Mouse (Mus musculus): ENCODE measurements around the gene Rasgrp2. TPM values are rescaled to one million over a fixed set of nuclear protein-coding genes. Genes with fewer than 3 reads are reported as not detected.

Rasgrp2 gene
- polyA plus RNA-seq, 1 experiment from 2014 or later: 130 TPM

DNA sequence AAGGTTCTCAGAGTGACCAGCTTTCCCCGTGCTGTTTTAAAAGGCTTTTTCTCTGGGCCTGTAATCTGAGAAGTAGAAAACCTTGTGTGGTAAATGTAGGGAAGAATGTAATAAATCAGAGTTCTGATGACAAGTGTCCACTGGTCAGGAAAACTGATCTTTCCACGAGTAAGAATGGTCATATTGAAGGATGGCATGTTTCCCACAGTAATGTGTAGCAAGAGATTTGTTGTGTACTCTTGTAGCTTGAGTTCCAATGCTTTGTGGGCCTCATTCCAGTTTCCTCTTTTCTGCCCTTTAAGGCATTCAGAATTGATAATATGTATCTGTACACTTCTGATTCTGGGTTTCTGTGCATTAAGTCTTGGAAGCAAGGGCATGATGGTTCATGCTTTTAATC lies 34.3 kb upstream of the Rasgrp2 start:
- peak overlapping the region; percentile 97 for H3K4me2 ChIP-seq (ENCODE audit: low read depth, low read length)
- peaks cover 3% of the 10 kb centered on the region; the same call in 1 of the 2 replicates for H3K27me3 ChIP-seq (ENCODE audit: control insufficient read depth, insufficient read depth, low read length)
- peak overlapping the region; percentile 99 for H3K9ac ChIP-seq (replicated peaks; ENCODE audit: low read depth, low read length)
- H3K27ac ChIP-seq (ENCODE audit: low read depth, low read length): no peak overlapping the region
- no peaks in the 10 kb centered on the region for H3K9me3 ChIP-seq (ENCODE audit: control insufficient read depth, low read length)
- ATAC-seq (ENCODE audit: low read depth): no peak
- peaks cover 17% of the 10 kb centered on the region for H3K4me1 ChIP-seq (ENCODE audit: control insufficient read depth, insufficient read depth, low read length)
- 2% methylated on average over 2 of the region's 2 CpGs for WGBS
- peak overlapping the region; percentile 100 for H3K4me3 ChIP-seq (ENCODE audit: low read depth, low read length)
- H3K36me3 ChIP-seq (ENCODE audit: control insufficient read depth, insufficient read depth, low read length): peaks cover 46% of the 10 kb centered on the region

DNA sequence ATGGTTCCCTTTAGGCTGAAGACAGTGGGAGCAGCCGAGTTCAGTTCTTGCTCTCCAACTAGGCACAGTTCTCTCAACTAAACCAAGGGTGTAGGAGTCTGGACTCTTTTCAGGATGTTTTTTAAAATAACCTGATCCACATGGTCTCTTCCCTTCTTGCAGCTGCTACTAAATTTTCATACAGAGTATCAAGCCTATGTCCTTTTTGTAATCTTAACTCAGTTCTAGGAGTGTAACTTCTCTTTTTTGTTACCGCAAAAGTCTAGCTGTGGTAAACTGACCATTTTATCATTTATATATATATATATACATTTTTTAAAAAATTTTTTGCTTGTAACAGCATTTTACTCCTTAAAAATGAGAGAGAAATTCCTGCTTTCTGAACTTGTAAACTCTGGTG lies 29.0 kb upstream of the Rasgrp2 start:
- Histone ChIP-seq H3K9me3 (ENCODE audit: control insufficient read depth, low read length) (no peaks in the 10 kb centered on the region), H3K9ac (replicated peaks; ENCODE audit: low read depth, low read length) (no peak overlapping the region), H3K4me1 (ENCODE audit: control insufficient read depth, insufficient read depth, low read length) (peaks cover 6% of the 10 kb centered on the region), H3K4me2 (ENCODE audit: low read depth, low read length) (no peak overlapping the region), H3K27ac (ENCODE audit: low read depth, low read length) (no peak overlapping the region), H3K27me3 (ENCODE audit: control insufficient read depth, insufficient read depth, low read length) (no peaks in the 10 kb centered on the region), H3K4me3 (ENCODE audit: low read depth, low read length) (no peak overlapping the region), H3K36me3 (ENCODE audit: control insufficient read depth, insufficient read depth, low read length) (peaks cover 94% of the 10 kb centered on the region)
- WGBS: 91% methylated on average over 2 of the region's 2 CpGs
- ATAC-seq (ENCODE audit: low read depth): no peak

DNA sequence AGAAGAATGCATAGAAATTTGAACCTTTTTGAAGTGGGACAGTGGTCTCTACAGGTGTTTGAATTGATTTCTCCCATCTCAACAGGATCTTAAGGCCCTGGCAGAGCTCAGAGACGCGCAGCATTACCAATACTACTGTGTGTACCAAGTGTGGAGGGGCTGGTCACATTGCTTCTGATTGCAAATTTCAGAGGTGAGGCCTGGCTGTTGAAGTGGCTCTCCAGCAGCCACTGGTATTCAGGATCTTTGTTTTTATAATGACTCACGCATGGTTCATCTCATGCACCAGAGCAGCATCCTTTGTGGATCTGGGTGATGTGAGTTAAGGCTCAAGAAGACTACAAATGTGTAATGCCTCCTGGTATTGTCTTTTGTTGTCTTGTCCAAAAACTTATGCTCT lies 26.7 kb upstream of the Rasgrp2 start:
- no peak for ATAC-seq (ENCODE audit: low read depth)
- Histone ChIP-seq H3K9ac (replicated peaks; ENCODE audit: low read depth, low read length) (no peak overlapping the region), H3K27ac (ENCODE audit: low read depth, low read length) (no peak overlapping the region), H3K9me3 (ENCODE audit: control insufficient read depth, low read length) (no peaks in the 10 kb centered on the region), H3K4me3 (ENCODE audit: low read depth, low read length) (no peak overlapping the region), H3K4me1 (ENCODE audit: control insufficient read depth, insufficient read depth, low read length) (no peaks in the 10 kb centered on the region), H3K4me2 (ENCODE audit: low read depth, low read length) (no peak overlapping the region), H3K27me3 (ENCODE audit: control insufficient read depth, insufficient read depth, low read length) (no peaks in the 10 kb centered on the region), H3K36me3 (ENCODE audit: control insufficient read depth, insufficient read depth, low read length) (peaks cover 96% of the 10 kb centered on the region)
- 100% methylated on average over 3 of the region's 3 CpGs for WGBS

DNA sequence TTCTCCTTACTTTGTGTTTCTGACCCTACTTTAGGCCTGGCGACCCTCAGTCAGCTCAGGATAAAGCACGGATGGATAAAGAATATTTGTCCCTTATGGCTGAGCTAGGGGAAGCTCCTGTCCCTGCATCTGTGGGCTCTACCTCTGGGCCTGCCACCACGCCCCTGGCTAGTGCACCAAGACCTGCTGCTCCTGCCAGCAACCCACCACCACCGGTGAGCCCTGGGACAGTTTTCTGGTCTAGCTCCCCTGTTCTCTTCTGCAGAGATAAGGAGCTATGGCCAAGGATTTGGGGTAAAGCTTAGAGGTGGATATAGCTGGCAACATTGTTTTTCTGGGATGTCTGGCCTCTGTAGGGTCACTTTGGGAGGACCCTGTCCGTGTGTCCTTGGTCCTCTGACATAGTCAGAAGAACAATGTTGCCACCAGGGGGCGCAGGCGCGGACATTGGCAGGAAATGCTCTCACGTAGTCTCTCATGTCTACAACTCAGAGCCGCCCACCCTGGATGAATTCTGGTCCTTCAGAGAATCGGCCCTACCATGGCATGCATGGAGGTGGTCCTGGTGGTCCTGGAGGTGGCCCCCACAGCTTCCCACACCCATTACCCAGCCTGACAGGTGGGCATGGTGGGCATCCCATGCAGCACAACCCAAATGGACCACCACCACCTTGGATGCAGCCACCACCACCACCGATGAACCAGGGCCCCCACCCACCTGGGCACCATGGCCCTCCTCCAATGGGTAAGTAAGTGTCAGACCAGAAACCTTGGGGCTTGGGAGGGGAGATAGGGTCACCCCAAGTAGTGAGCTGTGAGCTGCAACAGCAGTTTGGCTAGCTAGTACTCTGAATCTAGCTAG lies 25.4 kb upstream of the Rasgrp2 start:
- ATAC-seq (ENCODE audit: low read depth): peak; percentile 45; the same call in 1 of the 2 replicates
- 73% methylated on average over 12 of the region's 12 CpGs for WGBS
- H3K27ac ChIP-seq (ENCODE audit: low read depth, low read length): no peak overlapping the region
- no peak overlapping the region for H3K9ac ChIP-seq (replicated peaks; ENCODE audit: low read depth, low read length)
- H3K9me3 ChIP-seq (ENCODE audit: control insufficient read depth, low read length): no peaks in the 10 kb centered on the region
- H3K4me1 ChIP-seq (ENCODE audit: control insufficient read depth, insufficient read depth, low read length): no peaks in the 10 kb centered on the region
- no peaks in the 10 kb centered on the region for H3K27me3 ChIP-seq (ENCODE audit: control insufficient read depth, insufficient read depth, low read length)
- no peak overlapping the region for H3K4me3 ChIP-seq (ENCODE audit: low read depth, low read length)
- H3K4me2 ChIP-seq (ENCODE audit: low read depth, low read length): no peak overlapping the region
- peaks cover 86% of the 10 kb centered on the region for H3K36me3 ChIP-seq (ENCODE audit: control insufficient read depth, insufficient read depth, low read length)

DNA sequence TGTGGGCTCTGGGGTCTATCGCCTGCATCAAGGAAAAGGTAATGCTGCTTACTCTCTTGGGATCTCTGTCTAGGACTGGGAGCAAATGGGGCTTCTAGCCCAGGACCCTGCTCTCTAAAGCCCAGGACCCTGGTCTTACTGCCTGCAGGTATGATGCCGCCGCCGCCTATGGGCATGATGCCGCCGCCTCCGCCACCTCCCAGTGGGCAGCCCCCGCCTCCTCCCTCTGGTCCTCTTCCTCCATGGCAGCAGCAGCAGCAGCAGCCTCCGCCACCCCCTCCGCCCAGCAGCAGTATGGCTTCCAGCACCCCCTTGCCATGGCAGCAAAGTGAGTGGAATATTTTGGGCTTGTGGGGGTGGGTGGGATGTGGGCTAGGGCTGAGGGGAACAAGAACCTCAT lies 24.6 kb upstream of the Rasgrp2 start:
- no peaks in the 10 kb centered on the region for H3K9me3 ChIP-seq (ENCODE audit: control insufficient read depth, low read length)
- no peak overlapping the region for H3K4me3 ChIP-seq (ENCODE audit: low read depth, low read length)
- no peaks in the 10 kb centered on the region for H3K4me1 ChIP-seq (ENCODE audit: control insufficient read depth, insufficient read depth, low read length)
- no peak overlapping the region for H3K9ac ChIP-seq (replicated peaks; ENCODE audit: low read depth, low read length)
- no peak overlapping the region for H3K27ac ChIP-seq (ENCODE audit: low read depth, low read length)
- peaks cover 78% of the 10 kb centered on the region for H3K36me3 ChIP-seq (ENCODE audit: control insufficient read depth, insufficient read depth, low read length)
- ATAC-seq (ENCODE audit: low read depth): no peak
- no peak overlapping the region for H3K4me2 ChIP-seq (ENCODE audit: low read depth, low read length)
- WGBS: 96% methylated on average over 10 of the region's 10 CpGs
- no peaks in the 10 kb centered on the region for H3K27me3 ChIP-seq (ENCODE audit: control insufficient read depth, insufficient read depth, low read length)

DNA sequence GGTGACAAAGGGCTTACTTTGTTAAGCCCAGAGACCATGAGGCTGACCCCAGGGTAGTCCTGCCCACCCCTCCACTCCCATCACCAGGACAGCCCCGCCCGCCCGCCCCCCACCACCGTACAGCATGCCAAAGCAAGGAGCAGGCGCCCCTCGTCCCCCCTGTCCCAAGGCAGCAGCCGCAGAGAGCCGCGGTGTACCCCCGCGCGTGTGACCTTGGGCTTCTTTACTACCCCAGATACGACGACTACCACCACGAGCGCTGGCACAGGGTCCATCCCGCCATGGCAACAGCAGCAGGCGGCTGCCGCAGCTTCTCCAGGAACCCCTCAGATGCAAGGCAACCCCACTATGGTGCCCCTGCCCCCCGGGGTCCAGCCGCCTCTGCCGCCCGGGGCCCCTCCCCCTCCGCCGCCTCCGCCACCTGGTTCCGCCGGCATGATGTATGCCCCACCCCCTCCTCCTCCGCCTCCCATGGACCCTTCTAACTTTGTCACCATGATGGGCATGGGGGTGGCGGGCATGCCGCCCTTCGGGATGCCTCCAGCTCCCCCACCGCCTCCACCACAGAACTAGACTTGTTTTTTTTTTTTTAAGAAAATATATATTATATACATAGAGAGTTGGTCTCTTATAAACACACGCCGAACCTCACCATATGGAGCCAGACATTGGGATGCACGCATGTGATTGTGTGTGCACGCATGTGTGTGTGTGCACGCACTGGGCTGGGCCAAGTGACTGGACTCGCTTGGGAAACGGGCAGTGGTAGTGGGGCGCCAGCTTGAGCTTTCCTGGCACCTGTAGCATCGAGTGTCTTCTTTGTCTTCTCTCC lies 23.5 kb upstream of the Rasgrp2 start:
- Histone ChIP-seq H3K4me2 (ENCODE audit: low read depth, low read length) (no peak overlapping the region), H3K4me1 (ENCODE audit: control insufficient read depth, insufficient read depth, low read length) (no peaks in the 10 kb centered on the region), H3K27ac (ENCODE audit: low read depth, low read length) (no peak overlapping the region), H3K36me3 (ENCODE audit: control insufficient read depth, insufficient read depth, low read length) (peaks cover 70% of the 10 kb centered on the region), H3K27me3 (ENCODE audit: control insufficient read depth, insufficient read depth, low read length) (no peaks in the 10 kb centered on the region), H3K9ac (replicated peaks; ENCODE audit: low read depth, low read length) (no peak overlapping the region), H3K9me3 (ENCODE audit: control insufficient read depth, low read length) (no peaks in the 10 kb centered on the region), H3K4me3 (ENCODE audit: low read depth, low read length) (no peak overlapping the region)
- 0 out of 2 replicates have a peak, but pooled peaks have one; percentile 29 for ATAC-seq (ENCODE audit: low read depth)
- WGBS: 80% methylated on average over 38 of the region's 42 CpGs

DNA sequence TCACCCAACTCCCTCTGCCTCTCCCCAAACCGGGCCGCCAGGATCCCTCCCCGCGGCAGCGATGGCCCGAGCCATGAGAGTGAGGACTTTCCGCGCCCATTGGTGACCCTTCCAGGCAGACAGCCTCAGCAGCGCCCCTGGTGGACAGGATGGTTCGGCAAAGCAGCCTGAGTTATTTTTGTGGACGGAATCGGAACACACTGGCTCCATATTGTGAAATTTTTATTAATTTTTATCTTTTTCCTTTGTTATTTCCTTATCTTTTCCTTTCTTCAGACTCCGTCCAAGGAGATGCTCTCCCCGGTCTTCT lies 22.9 kb upstream of the Rasgrp2 start:
- Histone ChIP-seq H3K36me3 (ENCODE audit: control insufficient read depth, insufficient read depth, low read length) (peaks cover 65% of the 10 kb centered on the region), H3K27me3 (ENCODE audit: control insufficient read depth, insufficient read depth, low read length) (no peaks in the 10 kb centered on the region), H3K4me2 (ENCODE audit: low read depth, low read length) (no peak overlapping the region), H3K4me3 (ENCODE audit: low read depth, low read length) (no peak overlapping the region), H3K9me3 (ENCODE audit: control insufficient read depth, low read length) (no peaks in the 10 kb centered on the region), H3K9ac (replicated peaks; ENCODE audit: low read depth, low read length) (no peak overlapping the region), H3K27ac (ENCODE audit: low read depth, low read length) (no peak overlapping the region), H3K4me1 (ENCODE audit: control insufficient read depth, insufficient read depth, low read length) (no peaks in the 10 kb centered on the region)
- no peak for ATAC-seq (ENCODE audit: low read depth)
- 76% methylated on average over 14 of the region's 14 CpGs for WGBS

DNA sequence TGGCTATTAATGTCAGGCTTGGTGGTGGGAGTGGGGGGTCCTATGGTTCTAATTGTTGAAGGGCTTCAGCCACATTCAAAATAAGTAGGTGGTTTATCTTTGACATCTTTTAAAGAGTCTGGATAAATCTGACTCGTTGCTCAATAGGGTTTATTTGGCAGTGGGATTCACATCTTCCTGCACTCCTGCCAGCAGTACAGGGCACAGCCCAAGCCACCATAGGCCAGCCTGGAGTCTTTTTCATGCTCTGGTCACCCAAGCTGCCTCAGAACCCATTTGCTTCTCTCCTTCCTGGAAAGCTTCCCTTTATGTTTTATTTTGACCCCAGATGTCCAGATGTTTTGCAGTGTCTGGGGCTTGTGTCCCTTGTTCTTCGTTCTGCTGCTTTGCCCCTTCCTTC lies 22.5 kb upstream of the Rasgrp2 start:
- no peak overlapping the region for H3K4me3 ChIP-seq (ENCODE audit: low read depth, low read length)
- no peak overlapping the region for H3K27ac ChIP-seq (ENCODE audit: low read depth, low read length)
- no peaks in the 10 kb centered on the region for H3K27me3 ChIP-seq (ENCODE audit: control insufficient read depth, insufficient read depth, low read length)
- no peak for ATAC-seq (ENCODE audit: low read depth)
- no peaks in the 10 kb centered on the region for H3K4me1 ChIP-seq (ENCODE audit: control insufficient read depth, insufficient read depth, low read length)
- no peak overlapping the region for H3K4me2 ChIP-seq (ENCODE audit: low read depth, low read length)
- H3K9ac ChIP-seq (replicated peaks; ENCODE audit: low read depth, low read length): no peak overlapping the region
- peaks cover 60% of the 10 kb centered on the region for H3K36me3 ChIP-seq (ENCODE audit: control insufficient read depth, insufficient read depth, low read length)
- H3K9me3 ChIP-seq (ENCODE audit: control insufficient read depth, low read length): no peaks in the 10 kb centered on the region
- 79% methylated on average over 2 of the region's 2 CpGs for WGBS

All from neural tube, embryonic 14.5 days (tissue).